Mouse (Mus musculus): ENCODE measurements around the gene Foxp1.

Gene Foxp1

GRCm38 (mm10) chr6:99104446-99104845 is 418.1 kb downstream of the Foxp1 start:
- DNase-seq (ENCODE audit: extremely low spot score, low read depth, low spot score): no peak

DNA sequence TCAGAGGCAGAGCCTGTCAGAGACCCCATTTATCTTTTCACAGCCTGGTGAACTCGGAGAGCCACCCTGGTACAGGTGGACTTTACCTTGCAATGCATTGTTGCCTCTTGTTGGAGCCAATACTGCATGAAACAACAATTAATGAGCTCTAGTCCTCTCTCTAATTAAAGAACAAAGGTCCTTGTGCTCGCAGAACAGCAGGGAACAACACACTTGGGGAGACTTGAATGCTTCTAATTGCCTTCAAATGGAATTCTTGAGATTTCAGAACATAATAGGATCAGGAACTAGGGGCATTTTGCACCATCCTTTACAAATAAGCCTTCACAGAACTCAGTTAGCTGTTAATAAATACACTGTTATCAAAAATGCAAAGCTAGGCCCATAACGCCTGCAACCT is 418.6 kb downstream of the Foxp1 start:
- no peak for DNase-seq (ENCODE audit: extremely low spot score, low read depth, low spot score)

GRCm38 (mm10) chr6:99101489-99101908 is 421.0 kb downstream of the Foxp1 start:
- DNase-seq (ENCODE audit: extremely low spot score, low read depth, low spot score): no peak

DNA sequence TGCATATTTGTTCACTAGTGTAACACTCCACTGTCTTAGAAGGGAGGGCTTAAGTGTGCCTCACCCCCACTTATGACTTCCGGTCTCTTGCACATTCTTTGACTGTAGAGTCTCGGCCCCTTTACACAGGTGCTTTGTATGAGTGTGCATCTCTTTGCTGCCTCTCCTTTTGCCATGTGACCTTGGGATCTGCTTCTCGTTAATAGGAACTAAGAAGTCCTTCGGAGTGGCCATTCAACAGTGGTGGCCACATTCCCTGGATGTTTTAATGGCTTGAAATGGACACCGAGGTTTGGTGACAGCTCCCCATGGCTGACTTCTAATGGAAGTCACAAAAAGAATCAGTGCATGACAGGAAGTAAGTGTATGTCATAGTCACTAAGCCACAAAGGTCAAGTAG is 422.2 kb downstream of the Foxp1 start:
- DNase-seq (ENCODE audit: extremely low spot score, low read depth, low spot score): no peak

DNA sequence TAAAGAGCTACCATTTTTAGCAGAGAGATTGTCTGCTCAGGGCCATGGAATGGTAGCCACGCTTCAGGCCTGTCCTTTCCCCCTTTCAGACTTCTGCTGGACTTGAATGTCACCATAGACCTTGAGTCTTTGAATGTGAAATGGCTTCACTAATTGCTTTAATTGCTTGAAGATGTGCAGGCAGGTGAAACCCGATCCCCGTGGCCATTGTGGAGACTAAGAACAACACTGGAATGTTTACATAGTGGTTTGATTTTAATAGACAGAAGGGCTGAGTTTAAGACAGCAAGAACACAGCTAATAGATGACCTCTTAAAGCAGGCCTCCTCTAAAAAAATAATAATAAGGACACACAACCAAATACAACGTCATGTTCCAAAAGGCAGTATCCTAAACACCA is 422.7 kb downstream of the Foxp1 start:
- no peak for DNase-seq (ENCODE audit: extremely low spot score, low read depth, low spot score)

- no peak for DNase-seq (ENCODE audit: extremely low spot score, low read depth, low spot score)
These were observed 425.3 kb downstream of the Foxp1 start for GRCm38 (mm10) chr6:99097191-99097590.

- no peak for DNase-seq (ENCODE audit: extremely low spot score, low read depth, low spot score)
These were observed 425.8 kb downstream of the Foxp1 start for GRCm38 (mm10) chr6:99096776-99097166.

- no peak for DNase-seq (ENCODE audit: extremely low spot score, low read depth, low spot score)
These were observed 426.3 kb downstream of the Foxp1 start for GRCm38 (mm10) chr6:99096105-99096775.

GRCm38 (mm10) chr6:99095185-99096104 is 427.1 kb downstream of the Foxp1 start:
- DNase-seq (ENCODE audit: extremely low spot score, low read depth, low spot score): no peak

GRCm38 (mm10) chr6:99094339-99094989 is 428.1 kb downstream of the Foxp1 start:
- DNase-seq (ENCODE audit: extremely low spot score, low read depth, low spot score): no peak

- no peak for DNase-seq (ENCODE audit: extremely low spot score, low read depth, low spot score)
These were observed 428.7 kb downstream of the Foxp1 start for GRCm38 (mm10) chr6:99093856-99094255.

DNA sequence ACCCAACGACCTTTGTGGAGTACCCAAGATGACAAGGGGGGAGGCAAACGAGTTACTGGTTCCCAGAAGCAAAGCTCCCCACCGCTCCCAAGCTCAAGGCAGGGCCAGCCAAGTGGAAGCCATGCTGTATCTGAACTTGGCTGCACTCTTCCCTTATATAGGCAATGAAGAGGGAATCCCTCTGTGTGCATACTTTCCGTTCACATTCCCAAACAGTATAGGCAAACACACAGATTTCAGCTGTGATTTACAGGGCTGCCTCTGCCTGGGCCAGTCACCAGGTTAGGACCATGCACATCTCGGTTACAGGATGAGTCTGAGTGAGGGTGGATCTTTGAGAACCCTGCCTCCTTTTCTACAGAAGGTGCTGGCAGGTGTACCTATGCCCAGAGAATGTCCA is 429.3 kb downstream of the Foxp1 start:
- DNase-seq (ENCODE audit: extremely low spot score, low read depth, low spot score): no peak

GRCm38 (mm10) chr6:99091799-99092198 is 430.7 kb downstream of the Foxp1 start:
- no peak for DNase-seq (ENCODE audit: extremely low spot score, low read depth, low spot score)

GRCm38 (mm10) chr6:99087598-99087997 is 434.9 kb downstream of the Foxp1 start:
- no peak for DNase-seq (ENCODE audit: extremely low spot score, low read depth, low spot score)

- no peak for DNase-seq (ENCODE audit: extremely low spot score, low read depth, low spot score)
These were observed 437.6 kb downstream of the Foxp1 start for GRCm38 (mm10) chr6:99084956-99085355.

DNA sequence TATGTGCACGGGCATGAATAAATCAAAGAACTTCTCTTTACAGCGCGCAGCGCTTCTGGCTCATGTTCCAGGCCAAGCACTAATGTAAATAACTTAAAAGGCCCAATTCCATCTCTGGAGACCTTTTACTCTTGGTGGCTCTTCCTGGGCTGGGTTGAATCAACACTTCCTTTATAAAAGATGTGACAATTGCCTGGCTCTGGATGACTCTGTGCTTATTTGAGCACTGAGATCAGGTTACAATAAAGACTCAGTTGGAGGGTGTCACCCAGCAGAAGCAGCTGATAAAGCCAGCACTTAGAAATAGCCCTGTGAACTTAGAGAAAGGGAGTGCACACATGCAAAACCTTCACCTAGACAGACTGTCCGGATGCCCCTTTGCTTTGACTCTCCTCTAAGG is 441.3 kb downstream of the Foxp1 start:
- no peak for DNase-seq (ENCODE audit: extremely low spot score, low read depth, low spot score)

DNA sequence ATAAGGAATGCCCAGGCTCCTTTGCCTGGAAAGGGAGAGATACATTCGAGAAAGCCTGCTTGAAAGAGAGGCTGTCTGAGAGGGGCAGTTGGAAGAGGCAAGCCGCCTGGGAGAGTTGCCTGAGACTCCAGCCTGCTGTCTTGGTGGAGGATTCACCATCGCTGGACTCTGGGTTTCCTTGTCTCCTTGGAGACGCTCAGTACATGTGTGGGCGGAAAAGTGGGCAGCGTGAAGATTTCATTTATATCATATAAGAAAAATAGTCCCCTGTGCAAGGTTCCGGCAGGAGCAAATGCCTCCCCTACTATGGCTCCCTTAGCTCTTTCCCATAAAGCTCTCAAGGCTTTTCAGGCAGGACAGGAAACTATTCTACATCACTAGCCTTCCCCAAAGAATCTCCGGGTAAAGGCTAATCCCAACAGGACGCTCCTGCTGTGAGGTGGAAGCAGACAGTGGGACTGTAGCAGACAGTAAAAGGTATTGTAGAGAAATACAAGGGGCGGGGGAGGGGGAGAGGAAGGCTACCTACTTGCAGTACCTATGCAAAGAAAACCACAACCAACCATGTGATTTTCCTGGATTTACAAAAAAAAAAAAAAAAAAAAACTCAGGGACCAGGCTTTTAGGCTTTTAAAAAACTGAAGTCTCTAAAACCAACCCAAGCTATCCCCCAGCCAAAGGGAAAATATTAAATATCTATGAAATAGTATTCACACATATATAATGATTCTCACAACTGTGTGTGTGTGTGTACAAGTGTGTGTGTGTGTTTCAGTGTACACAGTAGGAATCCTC is 443.3 kb downstream of the Foxp1 start:
- DNase-seq (ENCODE audit: extremely low spot score, low read depth, low spot score): no peak

GRCm38 (mm10) chr6:99078089-99078488 is 444.4 kb downstream of the Foxp1 start:
- DNase-seq (ENCODE audit: extremely low spot score, low read depth, low spot score): no peak

- DNase-seq (ENCODE audit: extremely low spot score, low read depth, low spot score): no peak
These were observed 448.9 kb downstream of the Foxp1 start for GRCm38 (mm10) chr6:99073303-99074271.

GRCm38 (mm10) chr6:99070710-99071109 is 451.8 kb downstream of the Foxp1 start:
- DNase-seq (ENCODE audit: extremely low spot score, low read depth, low spot score): no peak

Measured in hindlimb bud, embryonic 11.5 days (tissue).